ENCODE assay signal across 25 mouse cellular contexts in the genomic region with DNA sequence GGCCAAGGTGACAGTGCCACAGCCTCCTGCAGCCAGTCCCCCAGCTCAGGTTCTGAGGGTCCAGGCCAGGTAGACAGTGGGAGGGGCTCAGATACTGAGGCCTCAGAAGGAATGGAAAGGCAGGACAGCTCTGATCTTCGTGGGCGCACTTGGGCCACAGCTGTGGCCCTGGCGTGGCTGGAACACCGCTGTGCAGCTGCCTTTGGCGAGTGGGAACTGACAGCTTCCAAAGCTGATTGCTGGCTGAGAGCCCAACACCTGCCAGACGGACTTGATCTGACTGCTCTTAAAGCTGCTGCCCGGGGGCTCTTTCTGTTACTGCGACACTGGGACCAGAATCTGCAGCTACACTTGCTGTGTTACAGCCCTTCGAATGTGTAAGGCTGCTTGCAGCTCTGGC. TPM values are rescaled to one million over a fixed set of nuclear protein-coding genes. Genes with fewer than 3 reads are reported as not detected.
DNase-seq lines count a peak whose midpoint lies in the region; ATAC-seq lines count a peak whose summit lies in the region.
"Had no signal": no experiment of that assay in that cellular context is flagged by ENCODE, and none has a peak within 500 bp of the region (broad histone marks: within the 10 kb centered on the region; RNA-seq: fewer than 3 reads in every experiment).

No protein-coding gene starts in this region.

- H3K4me1 ChIP-seq in midbrain, embryonic 14.5 days (ENCODE audit: control insufficient read depth, insufficient read depth, low read length) = peaks cover 8% of the 10 kb centered on the region
- 0 out of 2 replicates have a peak, but pooled peaks cover 2% of the 10 kb centered on the region for H3K4me1 ChIP-seq in midbrain, embryonic 11.5 days (ENCODE audit: control insufficient read depth, insufficient read depth, low read length)
- peaks cover 11% of the 10 kb centered on the region for H3K4me1 ChIP-seq in embryonic facial prominence, embryonic 15.5 days
- peaks cover 5% of the 10 kb centered on the region for H3K4me1 ChIP-seq in midbrain, embryonic 16.5 days (ENCODE audit: control insufficient read depth, insufficient read depth, low read length)

- 55% methylated on average over 9 of the region's 9 CpGs for WGBS in midbrain, embryonic 14.5 days
- WGBS in midbrain, embryonic 11.5 days = 86% methylated on average over 9 of the region's 9 CpGs
- 43% methylated on average over 9 of the region's 9 CpGs for WGBS in embryonic facial prominence, embryonic 15.5 days
- WGBS in midbrain, embryonic 16.5 days = 65% methylated on average over 9 of the region's 9 CpGs

- no peak overlapping the region for H3K9ac ChIP-seq in midbrain, embryonic 14.5 days (replicated peaks; ENCODE audit: low read length)
- no peak overlapping the region for H3K9ac ChIP-seq in midbrain, embryonic 11.5 days (ENCODE audit: low read length)
- no peak overlapping the region for H3K9ac ChIP-seq in embryonic facial prominence, embryonic 15.5 days
- no peak overlapping the region for H3K9ac ChIP-seq in midbrain, embryonic 16.5 days (ENCODE audit: low read depth, low read length)
- H3K9ac ChIP-seq: hindbrain, embryonic 14.5 days; limb, embryonic 13.5 days; liver, embryonic 15.5 days had no signal

- no peaks in the 10 kb centered on the region for H3K9me3 ChIP-seq in midbrain, embryonic 14.5 days (ENCODE audit: control insufficient read depth, low read length)
- H3K9me3 ChIP-seq in midbrain, embryonic 11.5 days (ENCODE audit: control insufficient read depth, low read length) = no peaks in the 10 kb centered on the region
- H3K9me3 ChIP-seq in embryonic facial prominence, embryonic 15.5 days (replicated peaks) = no peaks in the 10 kb centered on the region
- H3K9me3 ChIP-seq in midbrain, embryonic 16.5 days (replicated peaks; ENCODE audit: control insufficient read depth, low read length, poor library complexity, severe bottlenecking) = no peaks in the 10 kb centered on the region
- H3K9me3 ChIP-seq: heart, embryonic 10.5 days; limb, embryonic 13.5 days; liver, embryonic 15.5 days had no signal

- H3K4me2 ChIP-seq in midbrain, embryonic 14.5 days (ENCODE audit: low read length) = no peak overlapping the region
- H3K4me2 ChIP-seq in midbrain, embryonic 11.5 days = no peak overlapping the region
- no peak overlapping the region for H3K4me2 ChIP-seq in embryonic facial prominence, embryonic 15.5 days (replicated peaks)
- H3K4me2 ChIP-seq in midbrain, embryonic 16.5 days (ENCODE audit: low read length) = no peak overlapping the region
- H3K4me2 ChIP-seq: hindbrain, embryonic 14.5 days; limb, embryonic 13.5 days; liver, embryonic 15.5 days had no signal

- DNase-seq in gastrocnemius, postnatal 14 days = peak; percentile 45
- DNase-seq in gastrocnemius, adult 18-20 months (ENCODE audit: low spot score) = no peak
- peak; percentile 57 for DNase-seq in midbrain, embryonic 14.5 days
- no peak for DNase-seq in midbrain, embryonic 11.5 days (ENCODE audit: low spot score, missing footprints)
- no peak for DNase-seq in right cerebral cortex, postnatal 14 days
- DNase-seq in ovary, postnatal 14 days (ENCODE audit: low spot score) = no peak
- DNase-seq: cerebellum, postnatal 25 days; heart, postnatal 10 days; kidney, adult 8-10 months; kidney, postnatal 25 days; lung, postnatal 14 days; thymus, adult 18-20 months had no signal

- H3K27me3 ChIP-seq in midbrain, embryonic 14.5 days (ENCODE audit: control insufficient read depth, insufficient read depth, low read length) = no peaks in the 10 kb centered on the region
- no peaks in the 10 kb centered on the region for H3K27me3 ChIP-seq in midbrain, embryonic 11.5 days (ENCODE audit: control insufficient read depth, insufficient read depth, low read length)
- H3K27me3 ChIP-seq in embryonic facial prominence, embryonic 15.5 days = no peaks in the 10 kb centered on the region
- H3K27me3 ChIP-seq in midbrain, embryonic 16.5 days (ENCODE audit: control insufficient read depth, insufficient read depth, low read depth, low read length) = no peaks in the 10 kb centered on the region
- H3K27me3 ChIP-seq: limb, embryonic 13.5 days had no signal

- H3K36me3 ChIP-seq in midbrain, embryonic 14.5 days (ENCODE audit: control insufficient read depth, insufficient read depth, low read length) = peaks cover 42% of the 10 kb centered on the region
- peaks cover 7% of the 10 kb centered on the region; the same call in 1 of the 2 replicates for H3K36me3 ChIP-seq in midbrain, embryonic 11.5 days (ENCODE audit: control insufficient read depth, insufficient read depth, low read length)
- peaks cover 38% of the 10 kb centered on the region for H3K36me3 ChIP-seq in embryonic facial prominence, embryonic 15.5 days
- peaks cover 33% of the 10 kb centered on the region for H3K36me3 ChIP-seq in midbrain, embryonic 16.5 days (ENCODE audit: control insufficient read depth, insufficient read depth, low read length)

- ATAC-seq in midbrain, embryonic 14.5 days (ENCODE audit: low FRiP score, low TSS enrichment) = no peak
- no peak for ATAC-seq in midbrain, embryonic 11.5 days (ENCODE audit: low FRiP score)
- ATAC-seq in embryonic facial prominence, embryonic 15.5 days (ENCODE audit: insufficient number of reproducible peaks, low FRiP score, low TSS enrichment, low read depth) = peak; percentile 39; the same call in 1 of the 2 replicates
- 0 out of 2 replicates have a peak, but pooled peaks have one; percentile 27 for ATAC-seq in midbrain, embryonic 16.5 days

- no peak overlapping the region for H3K27ac ChIP-seq in midbrain, embryonic 14.5 days (replicated peaks; ENCODE audit: low read depth, low read length)
- H3K27ac ChIP-seq in midbrain, embryonic 11.5 days (ENCODE audit: low read depth, low read length) = no peak overlapping the region
- H3K27ac ChIP-seq in embryonic facial prominence, embryonic 15.5 days (replicated peaks) = no peak overlapping the region
- H3K27ac ChIP-seq in midbrain, embryonic 16.5 days (ENCODE audit: low read length) = no peak overlapping the region
- H3K27ac ChIP-seq: heart, embryonic 10.5 days; hindbrain, embryonic 14.5 days; left cerebral cortex, adult 2 months; limb, embryonic 13.5 days; liver, embryonic 15.5 days had no signal

- H3K4me3 ChIP-seq in midbrain, embryonic 14.5 days (replicated peaks; ENCODE audit: low read depth, low read length) = no peak overlapping the region
- H3K4me3 ChIP-seq in midbrain, embryonic 11.5 days (ENCODE audit: low read depth, low read length) = no peak overlapping the region
- no peak overlapping the region for H3K4me3 ChIP-seq in embryonic facial prominence, embryonic 15.5 days (replicated peaks)
- H3K4me3 ChIP-seq in midbrain, embryonic 16.5 days (ENCODE audit: low read depth, low read length) = no peak overlapping the region
- H3K4me3 ChIP-seq: heart, embryonic 10.5 days; left cerebral cortex, adult 2 months; limb, embryonic 13.5 days; liver, embryonic 15.5 days had no signal

- intact Hi-C loops in gastrocnemius, postnatal 14 days (cut with DNase I; ENCODE audit: low total_unique reads) = loop anchor here (10.0 kb wide), 1 partner anchor 50 kb away; no protein-coding TSS in a partner anchor

RNA-seq across cellular contexts. Expression of gene Eef1akmt4, which starts 6.7 kb away (rescaled TPM):
- total RNA-seq in gastrocnemius, postnatal 14 days (2021) = 1 to 10 TPM; 5.5 to 5.9 TPM
- 1 to 10 TPM; 3.7 to 4.1 TPM for total RNA-seq in gastrocnemius, adult 18-20 months (2021)
- 10.5 and 12.0 TPM in 2 replicates for polyA plus RNA-seq in midbrain, embryonic 14.5 days (2014; fragmentation: Nextera tagmentation; extraction: Ambion mirVana)
- 25.6 and 26.6 TPM in 2 replicates for polyA plus RNA-seq in midbrain, embryonic 11.5 days (2014; fragmentation: Nextera tagmentation; extraction: Ambion mirVana)
- 29.2 and 31.3 TPM in 2 replicates for polyA plus RNA-seq in embryonic facial prominence, embryonic 15.5 days (2015; fragmentation: Nextera tagmentation; extraction: Ambion mirVana)
- 7.8 and 7.9 TPM in 2 replicates for polyA plus RNA-seq in midbrain, embryonic 16.5 days (2015; fragmentation: Nextera tagmentation; extraction: Ambion mirVana)

RNA-seq across cellular contexts. Expression of gene Gm49333, which starts 6.7 kb away (rescaled TPM):
- total RNA-seq in gastrocnemius, postnatal 14 days (2021) = not detected
- under 1 TPM; 0.11 to 0.17 TPM for total RNA-seq in gastrocnemius, adult 18-20 months (2021)
- not detected in 2 replicates for polyA plus RNA-seq in midbrain, embryonic 14.5 days (2014; fragmentation: Nextera tagmentation; extraction: Ambion mirVana)
- 0.50 TPM in 1 of 2 replicates, not detected in the other for polyA plus RNA-seq in midbrain, embryonic 11.5 days (2014; fragmentation: Nextera tagmentation; extraction: Ambion mirVana)
- polyA plus RNA-seq in embryonic facial prominence, embryonic 15.5 days (2015; fragmentation: Nextera tagmentation; extraction: Ambion mirVana) = not detected in 2 replicates
- not detected in 2 replicates for polyA plus RNA-seq in midbrain, embryonic 16.5 days (2015; fragmentation: Nextera tagmentation; extraction: Ambion mirVana)
- total RNA-seq: ES-E14; gastrocnemius, postnatal 4 days had no signal
- polyA plus RNA-seq: embryonic facial prominence, embryonic 11.5 days; heart, embryonic 10.5 days; hindbrain, embryonic 14.5 days; limb, embryonic 13.5 days; neural tube, embryonic 11.5 days; stomach, embryonic 14.5 days; urinary bladder, adult 2 months had no signal

RNA-seq across cellular contexts. Expression of gene Alg3, which starts 6.8 kb away (rescaled TPM):
- total RNA-seq in gastrocnemius, postnatal 14 days (2021) = 10 to 100 TPM; 12.0 to 15.2 TPM
- total RNA-seq in gastrocnemius, adult 18-20 months (2021) = 10 to 100 TPM; 12.7 to 13.7 TPM
- polyA plus RNA-seq in midbrain, embryonic 14.5 days (2014; fragmentation: Nextera tagmentation; extraction: Ambion mirVana) = 43.4 and 46.3 TPM in 2 replicates
- polyA plus RNA-seq in midbrain, embryonic 11.5 days (2014; fragmentation: Nextera tagmentation; extraction: Ambion mirVana) = 54.6 and 55.1 TPM in 2 replicates
- 36.3 and 39.4 TPM in 2 replicates for polyA plus RNA-seq in embryonic facial prominence, embryonic 15.5 days (2015; fragmentation: Nextera tagmentation; extraction: Ambion mirVana)
- 39.6 and 41.6 TPM in 2 replicates for polyA plus RNA-seq in midbrain, embryonic 16.5 days (2015; fragmentation: Nextera tagmentation; extraction: Ambion mirVana)

RNA-seq across cellular contexts. Expression of gene Vwa5b2, which starts 15.4 kb away (rescaled TPM):
- total RNA-seq in gastrocnemius, postnatal 14 days (2021) = under 1 TPM; 0.10 to 0.16 TPM
- under 1 TPM in 1 of 2 experiments, not detected in 1; 0.07 TPM for total RNA-seq in gastrocnemius, adult 18-20 months (2021)
- 12.1 and 15.8 TPM in 2 replicates for polyA plus RNA-seq in midbrain, embryonic 14.5 days (2014; fragmentation: Nextera tagmentation; extraction: Ambion mirVana)
- polyA plus RNA-seq in midbrain, embryonic 11.5 days (2014; fragmentation: Nextera tagmentation; extraction: Ambion mirVana) = 1.6 and 2.5 TPM in 2 replicates
- polyA plus RNA-seq in embryonic facial prominence, embryonic 15.5 days (2015; fragmentation: Nextera tagmentation; extraction: Ambion mirVana) = 2.4 and 4.9 TPM in 2 replicates
- polyA plus RNA-seq in midbrain, embryonic 16.5 days (2015; fragmentation: Nextera tagmentation; extraction: Ambion mirVana) = 19.8 and 26.7 TPM in 2 replicates

RNA-seq across cellular contexts. Expression of gene Camk2n2, which starts 16.4 kb away (rescaled TPM):
- 1 to 10 TPM; 1.3 to 1.6 TPM for total RNA-seq in gastrocnemius, postnatal 14 days (2021)
- 1 to 10 TPM; 1.1 to 1.2 TPM for total RNA-seq in gastrocnemius, adult 18-20 months (2021)
- 35.6 and 54.4 TPM in 2 replicates for polyA plus RNA-seq in midbrain, embryonic 14.5 days (2014; fragmentation: Nextera tagmentation; extraction: Ambion mirVana)
- 4.9 and 5.2 TPM in 2 replicates for polyA plus RNA-seq in midbrain, embryonic 11.5 days (2014; fragmentation: Nextera tagmentation; extraction: Ambion mirVana)
- 1.7 and 1.9 TPM in 2 replicates for polyA plus RNA-seq in embryonic facial prominence, embryonic 15.5 days (2015; fragmentation: Nextera tagmentation; extraction: Ambion mirVana)
- 34.5 and 40.1 TPM in 2 replicates for polyA plus RNA-seq in midbrain, embryonic 16.5 days (2015; fragmentation: Nextera tagmentation; extraction: Ambion mirVana)

Comparison
In these comparisons a context has a peak if more than half of its experiments do, and no peak if none do; other contexts are left out.
1. DNase-seq: peak in gastrocnemius, postnatal 14 days (single experiment) and midbrain, embryonic 14.5 days (single experiment); none in gastrocnemius, adult 18-20 months (single experiment), midbrain, embryonic 11.5 days (single experiment), right cerebral cortex, postnatal 14 days (single experiment) and ovary, postnatal 14 days (single experiment).
2. ATAC-seq: peak in embryonic facial prominence, embryonic 15.5 days (single experiment) and midbrain, embryonic 16.5 days (single experiment); none in midbrain, embryonic 14.5 days (single experiment) and midbrain, embryonic 11.5 days (single experiment).